Comparison of ENCODE assay signal across 10 mouse cellular contexts in the genomic region with DNA sequence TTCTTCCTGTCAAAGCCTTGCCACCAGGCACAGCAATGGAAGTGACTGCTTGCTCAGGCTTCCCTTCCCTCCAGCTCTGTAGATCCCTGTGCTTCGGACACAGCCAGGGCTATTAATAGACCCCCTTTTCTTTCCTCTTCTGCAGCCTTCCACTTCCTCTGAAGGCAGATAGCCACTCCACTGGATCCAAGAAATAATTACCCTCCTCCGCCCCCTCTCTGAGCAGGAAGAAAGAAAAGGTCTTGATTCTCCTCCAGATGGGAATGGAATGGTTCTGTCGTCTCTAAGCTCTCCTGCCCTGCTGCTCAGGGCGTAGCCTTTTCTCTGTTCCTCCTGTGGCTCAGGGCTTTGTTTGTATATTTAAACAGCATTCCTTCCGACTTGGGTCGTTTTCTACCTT. TPM values are rescaled to one million over a fixed set of nuclear protein-coding genes. Genes with fewer than 3 reads are reported as not detected.
DNase-seq lines count a peak whose midpoint lies in the region; ATAC-seq and TF ChIP-seq lines count a peak whose summit lies in the region.
"Had no signal": no experiment of that assay in that cellular context is flagged by ENCODE, and none has a peak within 500 bp of the region (broad histone marks: within the 10 kb centered on the region; RNA-seq: fewer than 3 reads in every experiment).

No protein-coding gene starts in this region.

- no peak for TF ChIP-seq CTCF in E14TG2a.4 (conservative IDR thresholded peaks at IDR 0.05; ENCODE audit: low read length)

- 22% methylated on average over 6 of the region's 6 CpGs for WGBS in heart, embryonic 10.5 days

- H3K9me3 ChIP-seq in E14TG2a.4 (ENCODE audit: low read length): no peaks in the 10 kb centered on the region
- no peaks in the 10 kb centered on the region for H3K9me3 ChIP-seq in heart, embryonic 10.5 days

- H3K27me3 ChIP-seq in E14TG2a.4 (ENCODE audit: insufficient read depth, low read length): peaks cover 6% of the 10 kb centered on the region; the same call in 1 of the 2 replicates
- no peaks in the 10 kb centered on the region for H3K27me3 ChIP-seq in heart, embryonic 10.5 days (ENCODE audit: insufficient read depth, poor library complexity, severe bottlenecking)

- peaks cover 58% of the 10 kb centered on the region for H3K4me1 ChIP-seq in E14TG2a.4 (replicated peaks; ENCODE audit: low read depth, low read length)
- H3K4me1 ChIP-seq in heart, embryonic 10.5 days: peaks cover 34% of the 10 kb centered on the region

- H3K36me3 ChIP-seq in E14TG2a.4 (ENCODE audit: insufficient read depth, low read length): no peaks in the 10 kb centered on the region
- no peaks in the 10 kb centered on the region for H3K36me3 ChIP-seq in heart, embryonic 10.5 days

- ATAC-seq in granulocyte monocyte progenitor cell, adult 5-6 weeks (replicated peaks; ENCODE audit: poor library complexity, severe bottlenecking): no peak

- peak overlapping the region; percentile 41 for H3K4me3 ChIP-seq in E14TG2a.4 (replicated peaks; ENCODE audit: low read length)
- H3K4me3 ChIP-seq in heart, embryonic 10.5 days: peak overlapping the region; percentile 27; the same call in 1 of the 2 replicates
- H3K4me3 ChIP-seq: myocyte had no signal

- peak; percentile 27 for DNase-seq in embryo, embryonic 11 days
- DNase-seq in embryo, embryonic 10 days (ENCODE audit: low spot score): no peak
- no peak for DNase-seq in heart, embryonic 10.5 days (ENCODE audit: low spot score)
- peak; percentile 25 to 53 for DNase-seq in kidney, postnatal 4 days
- no peak for DNase-seq in natural killer cell, adult 2 months (ENCODE audit: low spot score in 2 of 2)
- DNase-seq in ovary, postnatal 36 days (ENCODE audit: low spot score): no peak
- DNase-seq: layer of hippocampus, adult 9-11 months had no signal

- peak overlapping the region; percentile 82 for H3K27ac ChIP-seq in heart, embryonic 10.5 days

RNA-seq across cellular contexts. Expression of gene Tjp2, which starts 27.0 kb away (rescaled TPM):
- polyA plus RNA-seq in heart, embryonic 10.5 days (2016; fragmentation: Nextera tagmentation; extraction: Ambion mirVana): 31.2 and 33.9 TPM in 2 replicates
- 2.8 and 5.7 TPM in 2 replicates for total RNA-seq in granulocyte monocyte progenitor cell, adult 5-6 weeks (2014; fragmentation: Nextera tagmentation)
- total RNA-seq in granulocyte monocyte progenitor cell, adult 5-6 weeks (2017): 3.0 and 4.7 TPM in 2 replicates

RNA-seq across cellular contexts. Expression of gene Fxn, which starts 28.5 kb away (rescaled TPM):
- 71.9 and 73.4 TPM in 2 replicates for polyA plus RNA-seq in heart, embryonic 10.5 days (2016; fragmentation: Nextera tagmentation; extraction: Ambion mirVana)
- total RNA-seq in granulocyte monocyte progenitor cell, adult 5-6 weeks (2014; fragmentation: Nextera tagmentation): 44.6 and 48.1 TPM in 2 replicates
- total RNA-seq in granulocyte monocyte progenitor cell, adult 5-6 weeks (2017): 11.1 and 14.0 TPM in 2 replicates

Comparison
In these comparisons a context has a peak if more than half of its experiments do, and no peak if none do; other contexts are left out.
1. DNase-seq: peak in embryo, embryonic 11 days (single experiment) and kidney, postnatal 4 days (2 of 2); none in embryo, embryonic 10 days (single experiment), heart, embryonic 10.5 days (single experiment), natural killer cell, adult 2 months (0 of 2) and ovary, postnatal 36 days (single experiment).